Mouse (Mus musculus) myocyte (in vitro differentiated cells): Measurements from ENCODE around the gene Ankrd13b. TPM values are rescaled to one million over a fixed set of nuclear protein-coding genes. Genes with fewer than 3 reads are reported as not detected.

Experiments
- H3K27me3 ChIP-seq: one replicate; pipeline ENCODE4 v1.6.1; 2011; ENCODE audit not compliant: control insufficient read depth, insufficient read depth, insufficient read length
- H3K36me3 ChIP-seq: one replicate; pipeline ENCODE4 v1.6.1; 2011; ENCODE audit not compliant: control insufficient read depth, insufficient read depth
- H3K4me2 ChIP-seq: one replicate; pipeline ENCODE4 v1.6.1; 2011; ENCODE audit warnings: low read depth, control low read depth
- H3K4me3 ChIP-seq: one replicate; pipeline ENCODE4 v1.5.1; 2011; ENCODE audit warnings: mild to moderate bottlenecking, control low read depth, moderate library complexity
- H3K79me2 ChIP-seq: one replicate; pipeline ENCODE4 v1.6.1; 2011; ENCODE audit not compliant: control insufficient read depth, insufficient read depth
- H3ac ChIP-seq: one replicate; pipeline ENCODE4 v1.6.1; 2011; ENCODE audit not compliant: control insufficient read depth, insufficient read length
- CEBPB ChIP-seq: IDR thresholded peaks from 2 replicates; pipeline ENCODE4 v1.6.1; 2011; ENCODE audit warnings: mild to moderate bottlenecking, moderate library complexity; ENCODE audit not compliant: poor library complexity, insufficient read depth, severe bottlenecking
- E2F4 ChIP-seq: IDR thresholded peaks from one replicate; pipeline ENCODE4 v1.6.1; 2011; ENCODE audit warnings: mild to moderate bottlenecking, control low read depth, moderate library complexity; ENCODE audit not compliant: insufficient read depth
- MAX ChIP-seq: IDR thresholded peaks from one replicate; pipeline ENCODE4 v1.6.1; 2011; ENCODE audit warnings: low read depth, mild to moderate bottlenecking, control low read depth
- MYOD1 ChIP-seq, 3 experiments: IDR thresholded peaks; one replicate each; pipeline ENCODE4 v1.6.1; 2011; ENCODE audit warnings: control low read depth in 2 of 3, low read depth in 2 of 3, mild to moderate bottlenecking in 2 of 3, moderate library complexity in 1 of 3; ENCODE audit not compliant: insufficient read length in 2 of 3, control insufficient read depth in 1 of 3
- MYOG ChIP-seq, 3 experiments: IDR thresholded peaks; one replicate each; pipeline ENCODE4 v1.6.1; 2011; ENCODE audit warnings: control low read depth in 2 of 3, low read depth in 2 of 3, mild to moderate bottlenecking in 2 of 3; ENCODE audit not compliant: insufficient read length in 2 of 3, control insufficient read depth in 1 of 3, insufficient read depth in 1 of 3
- POLR2A ChIP-seq: IDR thresholded peaks from one replicate; pipeline ENCODE4 v1.6.1; 2011; ENCODE audit warnings: low read depth, mild to moderate bottlenecking, control low read depth, moderate library complexity; ENCODE audit not compliant: insufficient read length
- POLR2AphosphoS2 ChIP-seq: IDR thresholded peaks from one replicate; pipeline ENCODE4 v1.6.1; 2011; ENCODE audit warnings: low read depth, control low read depth; ENCODE audit not compliant: insufficient read length
- REST ChIP-seq: IDR thresholded peaks from one replicate; pipeline ENCODE4 v1.6.1; 2011; ENCODE audit warnings: mild to moderate bottlenecking, control low read depth, moderate library complexity; ENCODE audit not compliant: insufficient read depth, insufficient read length
- SRF ChIP-seq: IDR thresholded peaks from one replicate; pipeline ENCODE4 v1.6.1; 2011; ENCODE audit warnings: low read depth; ENCODE audit not compliant: control insufficient read depth, insufficient read length
- TCF12 ChIP-seq: IDR thresholded peaks from one replicate; pipeline ENCODE4 v1.6.1; 2011; ENCODE audit warnings: mild to moderate bottlenecking, control low read depth; ENCODE audit not compliant: poor library complexity, insufficient read depth, severe bottlenecking
- TCF3 ChIP-seq: IDR thresholded peaks from one replicate; pipeline ENCODE4 v1.6.1; 2011; ENCODE audit warnings: low read depth, control low read depth; ENCODE audit not compliant: insufficient read length
- USF1 ChIP-seq: IDR thresholded peaks from one replicate; pipeline ENCODE4 v1.6.1; 2011; ENCODE audit warnings: low read depth, mild to moderate bottlenecking, control low read depth, moderate library complexity
- polyA plus RNA-seq: library from polyadenylated mRNA; unstranded; fragments of >200 nt; fragmentation: generic; extraction: Trizol; gene quantifications from one replicate; pipeline ENCODE4 v1.2.1, GENCODE M21; 2012; ENCODE audit warnings: missing spikeins

Ankrd13b gene
- polyA plus RNA-seq, 1 experiment: 46.0 TPM

GRCm38 (mm10) chr11:77516553-77517425 is 27.3 kb upstream of the Ankrd13b start:
- TF ChIP-seq SRF (no peak), REST (no peak), POLR2A (no peak), MAX (no peak), E2F4 (no peak), MYOG (IDR thresholded peaks at IDR 0.05; ENCODE audit: control insufficient read depth in 1 of 3, insufficient read depth in 1 of 3, insufficient read length in 2 of 3, low read depth in 2 of 3) (no peak)
- Histone ChIP-seq H3ac (no peak overlapping the region), H3K36me3 (no peaks in the 10 kb centered on the region), H3K27me3 (no peaks in the 10 kb centered on the region), H3K79me2 (no peaks in the 10 kb centered on the region), H3K4me2 (no peak overlapping the region), H3K4me3 (no peak overlapping the region)

- no peak for TF ChIP-seq TCF3
- TF ChIP-seq USF1: no peak
- TF ChIP-seq E2F4: no peak
- no peak for TF ChIP-seq MYOG (IDR thresholded peaks at IDR 0.05; ENCODE audit: control insufficient read depth in 1 of 3, insufficient read depth in 1 of 3, insufficient read length in 2 of 3, low read depth in 2 of 3)
- TF ChIP-seq MAX: no peak
- no peak for TF ChIP-seq CEBPB
- TF ChIP-seq MYOD1 (IDR thresholded peaks at IDR 0.05; ENCODE audit: control insufficient read depth in 1 of 3, insufficient read length in 2 of 3, low read depth in 2 of 3): no peak
- TF ChIP-seq TCF12: no peak
- no peak for TF ChIP-seq SRF
- TF ChIP-seq POLR2A: no peak
- no peak for TF ChIP-seq REST
- no peak for TF ChIP-seq POLR2AphosphoS2
- H3K27me3 ChIP-seq: no peaks in the 10 kb centered on the region
- peak within 1 kb of the TSS; percentile 70 for H3K4me3 ChIP-seq
Measured at GRCm38 (mm10) chr11:77515637-77516552, 26.4 kb upstream of the Ankrd13b start, which contains the start of gene Trp53i13. Trp53i13 (minus strand) TSS chr11:77515980.

GRCm38 (mm10) chr11:77514832-77515636 is 25.6 kb upstream of the Ankrd13b start, which contains the start of gene Abhd15:
Abhd15 (plus strand) TSS chr11:77515121.
- H3ac ChIP-seq: peak within 1 kb of the TSS; percentile 34
- H3K36me3 ChIP-seq: no peaks in the 10 kb centered on the region
- H3K4me3 ChIP-seq: peak within 1 kb of the TSS; percentile 70
- H3K27me3 ChIP-seq: no peaks in the 10 kb centered on the region
- H3K79me2 ChIP-seq: no peaks in the 10 kb centered on the region
- H3K4me2 ChIP-seq: peak within 1 kb of the TSS; percentile 93
- TF ChIP-seq SRF (no peak), POLR2A (peak; percentile 65), TCF3 (no peak), MYOG (IDR thresholded peaks at IDR 0.05; ENCODE audit: control insufficient read depth in 1 of 3, insufficient read depth in 1 of 3, insufficient read length in 2 of 3, low read depth in 2 of 3) (peak in 1 of 3 experiments; percentile 21), REST (no peak), USF1 (no peak), POLR2AphosphoS2 (peak; percentile 54), E2F4 (no peak), MAX (no peak)

More at GRCm38 (mm10) chr11:77515637-77516552, 26.4 kb upstream of the Ankrd13b start, which contains the start of gene Trp53i13:
- Histone ChIP-seq H3K4me2 (peak within 1 kb of the TSS; percentile 93), H3ac (peak within 1 kb of the TSS; percentile 34), H3K36me3 (no peaks in the 10 kb centered on the region), H3K79me2 (no peaks in the 10 kb centered on the region)

- no peaks in the 10 kb centered on the region for H3K36me3 ChIP-seq
- peak overlapping the region; percentile 70 for H3K4me3 ChIP-seq
- H3K79me2 ChIP-seq: no peaks in the 10 kb centered on the region
- no peaks in the 10 kb centered on the region for H3K27me3 ChIP-seq
- peak overlapping the region; percentile 34 for H3ac ChIP-seq
- H3K4me2 ChIP-seq: peak overlapping the region; percentile 93
- TF ChIP-seq MAX (no peak), USF1 (no peak), CEBPB (no peak), POLR2A (no peak), TCF12 (no peak), MYOG (IDR thresholded peaks at IDR 0.05; ENCODE audit: control insufficient read depth in 1 of 3, insufficient read depth in 1 of 3, insufficient read length in 2 of 3, low read depth in 2 of 3) (peak in 1 of 3 experiments; percentile 33), MYOD1 (IDR thresholded peaks at IDR 0.05; ENCODE audit: control insufficient read depth in 1 of 3, insufficient read length in 2 of 3, low read depth in 2 of 3) (peak in 1 of 3 experiments; percentile 28), E2F4 (no peak)
Measured at GRCm38 (mm10) chr11:77514281-77514831, 24.9 kb upstream of the Ankrd13b start.
